Mouse (Mus musculus) midbrain, embryonic 16.5 days (tissue): Measurements from ENCODE around the gene Rbbp8nl. TPM values are rescaled to one million over a fixed set of nuclear protein-coding genes. Genes with fewer than 3 reads are reported as not detected.

Source experiments
- ATAC-seq: fragments of 200-750 bp; cut with Nextera tagmentation; 2 replicates; pipeline ENCODE4 v1.8.0; 2017; ENCODE audit warnings: moderate TSS enrichment
- H3K27ac ChIP-seq: fragments of 300-500 bp; sonication (generic); 2 replicates; pipeline ENCODE4 v1.5.1; 2014; ENCODE audit warnings: mild to moderate bottlenecking, low read length, mixed read lengths
- H3K27me3 ChIP-seq: fragments of 300-500 bp; sonication (generic); 2 replicates; pipeline ENCODE4 v1.6.1; 2014; ENCODE audit warnings: low read depth, low read length, mixed read lengths; ENCODE audit not compliant: control insufficient read depth, insufficient read depth
- H3K36me3 ChIP-seq: fragments of 300-500 bp; sonication (generic); 2 replicates; pipeline ENCODE4 v1.6.1; 2014; ENCODE audit warnings: mild to moderate bottlenecking, low read length, moderate library complexity, mixed read lengths; ENCODE audit not compliant: control insufficient read depth, insufficient read depth
- H3K4me1 ChIP-seq: fragments of 300-500 bp; sonication (generic); 2 replicates; pipeline ENCODE4 v1.6.1; 2014; ENCODE audit warnings: mild to moderate bottlenecking, low read length, mixed read lengths; ENCODE audit not compliant: control insufficient read depth, insufficient read depth
- H3K4me2 ChIP-seq: fragments of 300-500 bp; sonication (generic); 2 replicates; pipeline ENCODE4 v1.6.1; 2014; ENCODE audit warnings: mild to moderate bottlenecking, low read length, mixed read lengths
- H3K4me3 ChIP-seq: fragments of 300-500 bp; sonication (generic); 2 replicates; pipeline ENCODE4 v1.5.1; 2014; ENCODE audit warnings: low read depth, mild to moderate bottlenecking, low read length, moderate library complexity, mixed read lengths
- H3K9ac ChIP-seq: fragments of 300-500 bp; sonication (generic); 2 replicates; pipeline ENCODE4 v1.6.1; 2014; ENCODE audit warnings: low read depth, low read length, mixed read lengths
- H3K9me3 ChIP-seq: fragments of 300-500 bp; sonication (generic); replicated peaks from 2 replicates; pipeline ENCODE4 v1.6.1; 2014; ENCODE audit warnings: mild to moderate bottlenecking, low read length, mixed read lengths; ENCODE audit not compliant: control insufficient read depth, poor library complexity, severe bottlenecking
- WGBS: fragments of 180-500 bp; shearing (Covaris S2); extraction: QIAGEN DNeasy Blood & Tissue Kit; methylation state at CpG from one replicate; pipeline ENCODE4 v1.1.7; 2014; 5-methylcytosine and 5-hydroxymethylcytosine counted together
- polyA plus RNA-seq: library from polyadenylated mRNA; unstranded; fragments of >200 nt; fragmentation: Nextera tagmentation; extraction: Ambion mirVana; gene quantifications from 2 replicates; pipeline ENCODE4 v1.2.1, GENCODE M21; 2015

Gene Rbbp8nl
- polyA plus RNA-seq, 1 experiment from 2014 or later = not detected

DNA sequence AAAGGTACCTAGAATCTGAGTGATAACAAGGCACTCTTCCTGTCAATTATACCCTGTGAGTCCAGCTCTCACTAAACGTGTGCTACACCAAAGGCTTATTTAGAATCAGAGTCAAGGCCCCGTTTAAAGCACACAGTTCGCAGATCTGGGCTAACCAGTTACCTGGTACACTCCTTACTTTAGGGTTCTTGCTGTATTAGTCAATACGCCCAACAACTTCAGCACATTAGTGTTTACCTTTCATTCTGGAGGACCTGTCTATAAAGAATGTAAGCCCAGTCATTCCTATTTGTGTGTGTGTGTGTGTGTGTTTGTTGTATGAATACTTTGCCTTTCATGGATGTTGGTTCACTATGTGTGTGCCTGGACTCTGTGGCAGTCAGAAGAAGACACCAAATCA, 46.6 kb downstream of the Rbbp8nl start:
- H3K4me3 ChIP-seq = no peak overlapping the region
- no peak overlapping the region for H3K4me2 ChIP-seq
- 91% methylated on average over 4 of the region's 4 CpGs for WGBS

DNA sequence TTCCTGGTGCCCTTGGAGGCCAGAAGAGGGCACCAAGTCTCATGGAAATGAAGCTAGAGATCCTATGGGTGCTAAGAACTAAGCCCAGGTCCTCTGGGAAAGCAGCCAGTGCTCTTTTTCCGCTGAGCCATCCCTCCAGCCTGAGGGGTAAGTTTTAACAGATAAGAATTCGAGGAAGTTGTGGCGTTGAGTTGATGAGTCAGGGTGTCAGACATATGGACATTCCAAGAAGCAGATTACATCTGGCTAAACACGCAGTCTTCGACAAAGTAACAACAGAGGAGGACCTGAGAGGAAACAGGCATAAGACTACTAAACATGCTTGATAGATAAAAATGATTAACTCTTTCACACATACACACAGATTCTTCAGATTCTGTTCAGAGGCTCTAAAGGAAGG, 51.1 kb downstream of the Rbbp8nl start:
- Histone ChIP-seq H3K4me3 (no peak overlapping the region), H3K27ac (no peak overlapping the region), H3K4me1 (no peaks in the 10 kb centered on the region), H3K9ac (no peak overlapping the region), H3K27me3 (no peaks in the 10 kb centered on the region), H3K9me3 (no peaks in the 10 kb centered on the region), H3K4me2 (no peak overlapping the region), H3K36me3 (no peaks in the 10 kb centered on the region)
- ATAC-seq = no peak
- 90% methylated on average over 5 of the region's 5 CpGs for WGBS

More for the DNA sequence above, 46.6 kb downstream of the Rbbp8nl start:
- H3K27me3 ChIP-seq = no peaks in the 10 kb centered on the region
- H3K4me1 ChIP-seq = no peaks in the 10 kb centered on the region
- no peak for ATAC-seq
- H3K36me3 ChIP-seq = no peaks in the 10 kb centered on the region
- H3K27ac ChIP-seq = no peak overlapping the region
- no peaks in the 10 kb centered on the region for H3K9me3 ChIP-seq
- no peak overlapping the region for H3K9ac ChIP-seq

DNA sequence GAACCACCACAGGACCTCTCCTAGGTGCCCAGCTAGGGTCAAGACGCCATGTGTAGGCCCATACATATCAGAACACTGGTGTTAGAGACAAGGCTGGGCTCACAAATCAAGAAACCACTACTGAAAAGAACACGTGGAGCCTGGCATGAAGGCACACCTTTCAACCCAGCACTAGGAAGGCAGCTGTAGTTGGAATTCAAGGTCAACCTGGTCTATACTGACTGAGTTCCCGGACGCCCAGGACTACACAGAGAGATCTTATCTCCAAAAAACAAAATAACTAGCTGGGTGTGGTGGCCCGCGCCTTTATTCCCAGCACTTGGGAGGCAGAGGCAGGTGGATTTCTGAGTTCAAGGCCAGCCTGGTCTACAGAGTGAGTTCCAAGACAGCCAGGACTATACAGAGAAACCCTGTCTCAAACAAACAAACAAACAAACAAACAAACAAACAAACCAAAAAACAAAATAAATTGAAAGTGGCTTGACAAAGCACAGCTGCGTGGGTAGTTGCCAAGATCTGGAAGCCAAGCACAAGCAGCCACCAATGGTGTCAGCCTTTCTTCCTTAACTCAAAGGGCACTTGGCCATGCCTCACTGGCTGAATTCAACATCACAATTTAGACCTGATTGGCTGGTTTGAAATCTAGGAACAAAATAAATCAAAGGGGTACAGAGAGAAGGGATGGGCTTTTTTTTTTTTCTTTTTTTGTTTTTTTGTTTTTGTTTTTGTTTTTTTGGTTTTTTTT, 51.9 kb downstream of the Rbbp8nl start:
- Histone ChIP-seq H3K36me3 (no peaks in the 10 kb centered on the region), H3K27ac (no peak overlapping the region)

DNA sequence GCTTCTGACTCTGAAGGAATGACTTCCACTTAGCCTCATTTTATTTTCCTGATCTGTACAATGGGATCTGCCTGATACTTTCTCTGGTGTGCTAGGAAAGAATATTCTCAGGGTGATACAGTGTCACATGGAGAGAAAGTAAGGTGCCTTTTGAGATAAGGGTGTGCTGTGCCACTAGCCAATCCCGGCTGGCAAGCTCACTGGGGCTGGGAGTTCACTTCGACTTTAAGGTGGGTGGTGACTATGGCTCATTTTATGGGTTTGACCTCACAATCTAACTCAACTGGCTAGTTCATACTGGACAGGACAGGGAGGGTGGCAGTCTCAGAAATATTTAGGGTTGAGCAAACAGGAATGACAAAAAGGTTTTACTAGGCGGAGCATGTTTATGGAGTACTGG, 52.7 kb downstream of the Rbbp8nl start:
- ATAC-seq = no peak
- Histone ChIP-seq H3K4me2 (no peak overlapping the region), H3K36me3 (no peaks in the 10 kb centered on the region), H3K27me3 (no peaks in the 10 kb centered on the region), H3K9me3 (no peaks in the 10 kb centered on the region), H3K9ac (no peak overlapping the region), H3K4me1 (no peaks in the 10 kb centered on the region), H3K4me3 (no peak overlapping the region), H3K27ac (no peak overlapping the region)
- WGBS = 84% methylated on average over 3 of the region's 3 CpGs

More for the DNA sequence above, 51.9 kb downstream of the Rbbp8nl start:
- 93% methylated on average over 7 of the region's 7 CpGs for WGBS
- no peak overlapping the region for H3K4me2 ChIP-seq
- no peak for ATAC-seq
- H3K4me3 ChIP-seq = no peak overlapping the region
- H3K4me1 ChIP-seq = no peaks in the 10 kb centered on the region
- no peak overlapping the region for H3K9ac ChIP-seq
- H3K27me3 ChIP-seq = no peaks in the 10 kb centered on the region
- no peaks in the 10 kb centered on the region for H3K9me3 ChIP-seq

DNA sequence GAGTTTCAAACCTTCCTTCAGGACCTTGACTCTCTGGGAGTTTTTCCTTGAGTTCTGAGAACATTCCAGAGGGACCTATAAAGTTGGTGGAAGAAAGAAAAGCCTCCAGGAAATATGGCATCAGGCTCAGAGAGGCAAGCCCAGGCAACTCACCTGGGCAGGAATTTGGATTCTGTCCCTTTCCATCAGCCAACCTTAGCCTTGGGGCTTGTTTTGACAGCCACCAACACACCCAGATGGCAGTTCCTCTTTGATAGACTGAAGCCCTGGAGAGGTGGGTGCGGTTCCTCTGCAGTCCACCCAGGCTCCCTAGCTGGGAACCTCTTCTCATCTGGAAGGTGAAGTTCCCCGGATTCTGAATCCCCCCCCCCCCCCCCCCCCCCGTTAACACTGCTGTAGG, 53.2 kb downstream of the Rbbp8nl start:
- no peak overlapping the region for H3K27ac ChIP-seq
- no peaks in the 10 kb centered on the region for H3K9me3 ChIP-seq
- no peak overlapping the region for H3K4me2 ChIP-seq
- 93% methylated on average over 2 of the region's 3 CpGs for WGBS
- H3K27me3 ChIP-seq = no peaks in the 10 kb centered on the region
- ATAC-seq = no peak
- no peak overlapping the region for H3K4me3 ChIP-seq
- no peaks in the 10 kb centered on the region for H3K36me3 ChIP-seq
- no peak overlapping the region for H3K9ac ChIP-seq
- no peaks in the 10 kb centered on the region for H3K4me1 ChIP-seq

DNA sequence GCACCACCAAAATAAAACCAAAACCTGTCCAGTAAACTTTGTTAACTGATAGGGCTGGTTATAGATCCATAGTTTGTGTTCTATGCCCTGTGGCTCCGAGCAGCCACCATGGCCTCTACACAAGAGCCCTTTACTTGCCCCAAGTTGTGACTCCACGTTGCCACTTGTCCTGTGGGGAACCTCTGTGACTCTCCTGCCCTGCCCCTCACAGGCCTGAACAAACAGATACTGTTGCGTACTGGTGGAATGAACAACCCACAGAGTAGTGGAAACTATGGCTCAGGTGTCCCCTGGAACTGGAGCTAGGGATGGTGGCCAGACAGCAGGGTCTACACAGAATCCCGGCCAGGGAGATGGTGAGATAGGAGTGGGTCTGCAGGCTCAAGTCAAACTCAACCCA, 53.9 kb downstream of the Rbbp8nl start:
- H3K4me1 ChIP-seq = no peaks in the 10 kb centered on the region
- no peaks in the 10 kb centered on the region for H3K9me3 ChIP-seq
- no peaks in the 10 kb centered on the region for H3K36me3 ChIP-seq
- no peak overlapping the region for H3K4me2 ChIP-seq
- H3K4me3 ChIP-seq = no peak overlapping the region
- H3K27me3 ChIP-seq = no peaks in the 10 kb centered on the region
- no peak overlapping the region for H3K9ac ChIP-seq
- H3K27ac ChIP-seq = no peak overlapping the region
- ATAC-seq = no peak
- WGBS = 87% methylated on average over 4 of the region's 4 CpGs

DNA sequence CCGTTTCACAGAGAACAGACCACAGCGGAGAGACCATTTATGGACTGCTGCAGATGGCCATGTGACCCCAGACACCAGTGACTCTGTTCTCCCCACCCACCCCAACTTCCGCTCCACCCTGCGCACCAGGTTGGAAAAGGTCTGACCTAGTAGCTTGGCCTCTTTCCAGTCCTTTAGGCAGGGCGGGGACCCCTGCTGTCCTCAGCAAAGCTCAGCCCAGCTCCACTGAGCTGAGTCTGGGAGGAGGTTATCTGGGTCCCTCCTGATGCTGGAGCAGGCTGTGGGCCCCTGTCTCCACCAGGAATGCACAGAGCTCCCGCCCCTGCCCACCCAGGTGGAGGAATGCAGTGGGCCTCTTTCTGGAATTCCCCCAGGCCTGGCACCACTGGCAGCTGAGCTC, 54.7 kb downstream of the Rbbp8nl start:
- no peaks in the 10 kb centered on the region for H3K36me3 ChIP-seq
- no peak for ATAC-seq
- WGBS = 62% methylated on average over 6 of the region's 6 CpGs

DNA sequence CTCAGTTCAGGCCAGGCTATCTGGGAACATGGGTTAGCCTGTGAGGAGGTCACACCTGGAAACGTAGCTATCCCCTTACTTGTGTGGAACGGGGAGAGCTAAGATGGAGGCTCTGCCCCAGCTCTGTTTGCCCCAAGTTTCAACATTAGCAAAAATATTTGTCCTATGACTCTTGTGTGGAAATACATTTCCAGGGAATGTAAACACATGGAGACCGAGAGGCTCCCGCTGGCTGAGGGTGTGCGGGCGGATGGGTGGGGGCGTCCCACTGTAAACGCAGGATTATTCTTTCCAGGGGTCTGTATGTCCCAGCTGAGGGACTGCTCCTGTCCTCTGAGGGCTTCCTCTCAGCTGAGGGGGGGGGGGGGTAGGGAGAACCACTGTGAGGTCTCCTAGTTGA, 55.3 kb downstream of the Rbbp8nl start:
- H3K27me3 ChIP-seq = no peaks in the 10 kb centered on the region
- no peaks in the 10 kb centered on the region for H3K36me3 ChIP-seq
- H3K4me3 ChIP-seq = no peak overlapping the region
- no peak overlapping the region for H3K9ac ChIP-seq
- no peaks in the 10 kb centered on the region for H3K9me3 ChIP-seq
- H3K4me2 ChIP-seq = no peak overlapping the region
- no peak for ATAC-seq
- H3K4me1 ChIP-seq = no peaks in the 10 kb centered on the region
- no peak overlapping the region for H3K27ac ChIP-seq
- 96% methylated on average over 8 of the region's 8 CpGs for WGBS

More for the DNA sequence above, 54.7 kb downstream of the Rbbp8nl start:
- Histone ChIP-seq H3K27me3 (no peaks in the 10 kb centered on the region), H3K4me1 (no peaks in the 10 kb centered on the region), H3K4me2 (no peak overlapping the region), H3K4me3 (no peak overlapping the region), H3K9me3 (no peaks in the 10 kb centered on the region), H3K27ac (no peak overlapping the region), H3K9ac (no peak overlapping the region)

DNA sequence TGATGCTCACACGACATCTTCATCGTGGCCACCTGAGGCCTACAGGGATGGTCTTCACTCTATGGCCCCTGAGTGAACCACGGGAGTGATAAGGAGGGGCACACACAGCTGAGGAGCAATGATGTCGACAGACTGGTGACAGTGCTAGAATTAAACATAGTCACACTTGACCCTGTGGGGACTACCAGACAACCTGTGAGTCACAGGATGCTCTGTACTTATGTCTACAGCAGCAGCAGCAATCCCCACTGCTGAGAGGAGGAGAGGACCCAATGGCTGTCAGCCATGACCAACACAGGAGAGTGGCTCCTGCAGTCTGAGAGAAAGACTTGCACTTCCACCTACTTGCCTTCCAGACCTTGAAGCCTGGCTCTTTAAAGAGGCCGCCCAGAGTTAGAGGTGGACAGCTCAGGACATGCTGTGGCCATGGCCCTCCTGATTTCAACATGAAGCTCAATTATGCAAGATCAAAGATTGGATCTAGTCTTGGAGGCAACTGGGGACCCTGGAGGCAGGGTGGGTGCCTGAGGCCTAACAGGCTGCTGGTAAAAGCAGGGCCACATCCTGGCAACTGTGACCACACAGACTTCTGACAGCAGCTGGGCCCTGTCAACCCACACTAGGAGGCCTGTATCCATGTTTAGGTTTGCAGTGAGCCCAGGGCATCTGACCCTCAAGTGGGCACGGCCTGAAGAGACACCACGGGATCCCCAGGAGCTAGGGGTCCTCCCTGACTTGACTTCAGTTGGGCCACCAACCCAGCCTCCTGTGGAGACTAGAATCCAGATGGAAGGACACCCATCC, 56.4 kb downstream of the Rbbp8nl start:
- no peak overlapping the region for H3K4me2 ChIP-seq
- no peaks in the 10 kb centered on the region for H3K4me1 ChIP-seq
- no peak overlapping the region for H3K4me3 ChIP-seq
- H3K36me3 ChIP-seq = no peaks in the 10 kb centered on the region
- H3K9me3 ChIP-seq = no peaks in the 10 kb centered on the region
- H3K27ac ChIP-seq = no peak overlapping the region
- no peak overlapping the region for H3K9ac ChIP-seq
- H3K27me3 ChIP-seq = no peaks in the 10 kb centered on the region
- 86% methylated on average over 7 of the region's 7 CpGs for WGBS
- ATAC-seq = no peak
